In genomic region chr17:35044904-35045806, GRCm38 (mm10) we compare ENCODE assay signal across 9 mouse cellular contexts. TPM values are rescaled to one million over a fixed set of nuclear protein-coding genes. Genes with fewer than 3 reads are reported as not detected.
A peak's percentile ranks its signal among the peaks of the same experiment; 100 is the strongest.
DNase-seq lines count a peak whose midpoint lies in the region; ATAC-seq and TF ChIP-seq lines count a peak whose summit lies in the region.
"Had no signal": no experiment of that assay in that cellular context is flagged by ENCODE, and none has a peak within 500 bp of the region (broad histone marks: within the 10 kb centered on the region; RNA-seq: fewer than 3 reads in every experiment).

No protein-coding gene starts in this region.

- peak overlapping the region; percentile 88; the same call in 1 of the 2 replicates for H3K9ac ChIP-seq in heart, embryonic 15.5 days
- no peak overlapping the region for H3K9ac ChIP-seq in hindbrain, embryonic 16.5 days (ENCODE audit: low read depth, low read length)
- H3K9ac ChIP-seq in midbrain, embryonic 14.5 days (replicated peaks; ENCODE audit: low read length): no peak overlapping the region; the same call in 1 of the 2 replicates

- peak overlapping the region; percentile 72 for H3K4me3 ChIP-seq in heart, embryonic 15.5 days
- peak overlapping the region; percentile 65 for H3K4me3 ChIP-seq in bone marrow macrophage, adult 2 months (ENCODE audit: insufficient read depth, low read length)
- no peak overlapping the region; the same call in 1 of the 2 replicates for H3K4me3 ChIP-seq in hindbrain, embryonic 16.5 days (ENCODE audit: low read length)
- H3K4me3 ChIP-seq in midbrain, embryonic 14.5 days (replicated peaks; ENCODE audit: low read depth, low read length): peak overlapping the region; percentile 51; the same call in 1 of the 2 replicates

- H3K36me3 ChIP-seq in heart, embryonic 15.5 days: no peaks in the 10 kb centered on the region
- no peaks in the 10 kb centered on the region for H3K36me3 ChIP-seq in hindbrain, embryonic 16.5 days (ENCODE audit: control insufficient read depth, insufficient read depth, low read length)
- H3K36me3 ChIP-seq in midbrain, embryonic 14.5 days (ENCODE audit: control insufficient read depth, insufficient read depth, low read length): no peaks in the 10 kb centered on the region

- H3K4me2 ChIP-seq in heart, embryonic 15.5 days: peak overlapping the region; percentile 99
- H3K4me2 ChIP-seq in hindbrain, embryonic 16.5 days (ENCODE audit: low read length): peak overlapping the region; percentile 96
- peak overlapping the region; percentile 91 for H3K4me2 ChIP-seq in midbrain, embryonic 14.5 days (ENCODE audit: low read length)

- H3K9me3 ChIP-seq in heart, embryonic 15.5 days (replicated peaks): no peaks in the 10 kb centered on the region
- H3K9me3 ChIP-seq in hindbrain, embryonic 16.5 days (ENCODE audit: control insufficient read depth, low read length): no peaks in the 10 kb centered on the region
- no peaks in the 10 kb centered on the region for H3K9me3 ChIP-seq in midbrain, embryonic 14.5 days (ENCODE audit: control insufficient read depth, low read length)

- no peak for TF ChIP-seq CTCF in bone marrow macrophage, adult 2 months (IDR thresholded peaks at IDR 0.05; ENCODE audit: low read depth, low read length)

- ATAC-seq in heart, embryonic 15.5 days (replicated peaks; ENCODE audit: insufficient number of reproducible peaks, insufficient read depth, low FRiP score, low read depth): no peak
- no peak for ATAC-seq in hindbrain, embryonic 16.5 days
- ATAC-seq in midbrain, embryonic 14.5 days (ENCODE audit: low FRiP score, low TSS enrichment): no peak
- no peak for ATAC-seq in megakaryocyte-erythroid progenitor cell, adult 5-6 weeks (replicated peaks; ENCODE audit: low FRiP score, low TSS enrichment, poor library complexity, severe bottlenecking)

- H3K27ac ChIP-seq in heart, embryonic 15.5 days: peak overlapping the region; percentile 95
- H3K27ac ChIP-seq in bone marrow macrophage, adult 2 months (ENCODE audit: insufficient read depth, low read depth, low read length): peak overlapping the region; percentile 85
- no peak overlapping the region for H3K27ac ChIP-seq in hindbrain, embryonic 16.5 days (ENCODE audit: low read depth, low read length)
- no peak overlapping the region for H3K27ac ChIP-seq in midbrain, embryonic 14.5 days (replicated peaks; ENCODE audit: low read depth, low read length)

- peaks cover 45% of the 10 kb centered on the region for H3K4me1 ChIP-seq in heart, embryonic 15.5 days (replicated peaks)
- peaks cover 50% of the 10 kb centered on the region for H3K4me1 ChIP-seq in bone marrow macrophage, adult 2 months (ENCODE audit: control insufficient read depth, insufficient read depth, low read length)
- peaks cover 4% of the 10 kb centered on the region for H3K4me1 ChIP-seq in hindbrain, embryonic 16.5 days (ENCODE audit: control insufficient read depth, insufficient read depth, low read depth, low read length)
- peaks cover 16% of the 10 kb centered on the region for H3K4me1 ChIP-seq in midbrain, embryonic 14.5 days (ENCODE audit: control insufficient read depth, insufficient read depth, low read length)

- 52% methylated on average over 7 of the region's 7 CpGs for WGBS in heart, embryonic 15.5 days
- 89% methylated on average over 7 of the region's 7 CpGs for WGBS in hindbrain, embryonic 16.5 days
- WGBS in midbrain, embryonic 14.5 days: 92% methylated on average over 7 of the region's 7 CpGs

- no peak for TF ChIP-seq POLR2A in bone marrow macrophage, adult 2 months (IDR thresholded peaks at IDR 0.05; ENCODE audit: borderline replicate concordance, low read depth, low read length)

- intact Hi-C loops in heart, postnatal 10 days (cut with DNase I): loop anchor here (2.0 kb wide), 1 partner anchor 16 kb away; the partner anchor contains the start of gene Sapcd1

- H3K27me3 ChIP-seq in heart, embryonic 15.5 days: no peaks in the 10 kb centered on the region
- H3K27me3 ChIP-seq in hindbrain, embryonic 16.5 days (replicated peaks; ENCODE audit: control insufficient read depth, insufficient read depth, low read length): no peaks in the 10 kb centered on the region
- no peaks in the 10 kb centered on the region for H3K27me3 ChIP-seq in midbrain, embryonic 14.5 days (ENCODE audit: control insufficient read depth, insufficient read depth, low read length)

- no peak for DNase-seq in heart, postnatal 10 days
- DNase-seq in midbrain, embryonic 14.5 days: no peak
- no peak for DNase-seq in spleen, adult 12 weeks (ENCODE audit: low spot score)
- DNase-seq in adrenal gland, adult 2 months: no peak
- DNase-seq: thymus, postnatal 25 days had no signal

RNA-seq across cellular contexts. Expression of gene Msh5, which starts 1.4 kb away (rescaled TPM):
- 2.7 and 3.8 TPM in 2 replicates for polyA plus RNA-seq in heart, embryonic 15.5 days (2015; fragmentation: Nextera tagmentation; extraction: Ambion mirVana)
- total RNA-seq in heart, postnatal 10 days (2021): 1 to 10 TPM; 2.0 TPM
- 2.4 and 3.2 TPM in 2 replicates for polyA plus RNA-seq in bone marrow macrophage, adult 2 months (2012; ENCODE audit: insufficient read depth, insufficient read length, missing spikeins)
- 1.8 and 2.5 TPM in 2 replicates for polyA plus RNA-seq in hindbrain, embryonic 16.5 days (2015; fragmentation: Nextera tagmentation; extraction: Ambion mirVana)
- 2.1 and 2.8 TPM in 2 replicates for polyA plus RNA-seq in midbrain, embryonic 14.5 days (2014; fragmentation: Nextera tagmentation; extraction: Ambion mirVana)
- total RNA-seq in adrenal gland, adult 2 months (2021): under 1 TPM; 0.75 to 0.93 TPM
- 1.3 and 1.7 TPM in 2 replicates for polyA plus RNA-seq in adrenal gland, adult 2 months (2012; rRNA removed)
- 10.0 and 10.6 TPM in 2 replicates for total RNA-seq in megakaryocyte-erythroid progenitor cell, adult 5-6 weeks (2014; fragmentation: Nextera tagmentation)
- 2.4 and 3.1 TPM in 2 replicates for total RNA-seq in megakaryocyte-erythroid progenitor cell, adult 5-6 weeks (2017)

RNA-seq across cellular contexts. Expression of gene Clic1, which starts 4.6 kb away (rescaled TPM):
- 307 and 332 TPM in 2 replicates for polyA plus RNA-seq in heart, embryonic 15.5 days (2015; fragmentation: Nextera tagmentation; extraction: Ambion mirVana)
- 100 to 1,000 TPM; 115 to 118 TPM for total RNA-seq in heart, postnatal 10 days (2021)
- polyA plus RNA-seq in bone marrow macrophage, adult 2 months (2012; ENCODE audit: insufficient read depth, insufficient read length, missing spikeins): 357 and 381 TPM in 2 replicates
- polyA plus RNA-seq in hindbrain, embryonic 16.5 days (2015; fragmentation: Nextera tagmentation; extraction: Ambion mirVana): 85.2 and 88.5 TPM in 2 replicates
- 17.7 and 22.8 TPM in 2 replicates for polyA plus RNA-seq in midbrain, embryonic 14.5 days (2014; fragmentation: Nextera tagmentation; extraction: Ambion mirVana)
- total RNA-seq in adrenal gland, adult 2 months (2021): 100 to 1,000 TPM in 1 of 2 experiments, 10 to 100 TPM in 1; 80.8 to 136 TPM
- polyA plus RNA-seq in adrenal gland, adult 2 months (2012; rRNA removed): 62.2 and 64.1 TPM in 2 replicates
- 126 and 137 TPM in 2 replicates for total RNA-seq in megakaryocyte-erythroid progenitor cell, adult 5-6 weeks (2014; fragmentation: Nextera tagmentation)
- 137 and 183 TPM in 2 replicates for total RNA-seq in megakaryocyte-erythroid progenitor cell, adult 5-6 weeks (2017)

RNA-seq across cellular contexts. Expression of gene Ddah2, which starts 13.7 kb away (rescaled TPM):
- 168 and 202 TPM in 2 replicates for polyA plus RNA-seq in heart, embryonic 15.5 days (2015; fragmentation: Nextera tagmentation; extraction: Ambion mirVana)
- total RNA-seq in heart, postnatal 10 days (2021): 10 to 100 TPM; 84.5 to 86.1 TPM
- polyA plus RNA-seq in bone marrow macrophage, adult 2 months (2012; ENCODE audit: insufficient read depth, insufficient read length, missing spikeins): 9.0 and 10.9 TPM in 2 replicates
- 338 and 363 TPM in 2 replicates for polyA plus RNA-seq in hindbrain, embryonic 16.5 days (2015; fragmentation: Nextera tagmentation; extraction: Ambion mirVana)
- 375 and 392 TPM in 2 replicates for polyA plus RNA-seq in midbrain, embryonic 14.5 days (2014; fragmentation: Nextera tagmentation; extraction: Ambion mirVana)
- 10 to 100 TPM in 1 of 2 experiments, 1 to 10 TPM in 1; 7.2 to 26.6 TPM for total RNA-seq in adrenal gland, adult 2 months (2021)
- polyA plus RNA-seq in adrenal gland, adult 2 months (2012; rRNA removed): 25.9 and 35.6 TPM in 2 replicates
- total RNA-seq in megakaryocyte-erythroid progenitor cell, adult 5-6 weeks (2014; fragmentation: Nextera tagmentation): 2.7 and 7.6 TPM in 2 replicates
- 4.6 and 21.4 TPM in 2 replicates for total RNA-seq in megakaryocyte-erythroid progenitor cell, adult 5-6 weeks (2017)

RNA-seq across cellular contexts. Expression of gene Sapcd1, which starts 17.3 kb away (rescaled TPM):
- polyA plus RNA-seq in heart, embryonic 15.5 days (2015; fragmentation: Nextera tagmentation; extraction: Ambion mirVana): 1.4 and 2.8 TPM in 2 replicates
- total RNA-seq in heart, postnatal 10 days (2021): under 1 TPM in 1 of 2 experiments, not detected in 1; 0.38 TPM
- not detected in 2 replicates for polyA plus RNA-seq in bone marrow macrophage, adult 2 months (2012; ENCODE audit: insufficient read depth, insufficient read length, missing spikeins)
- 1.7 TPM in 2 replicates for polyA plus RNA-seq in hindbrain, embryonic 16.5 days (2015; fragmentation: Nextera tagmentation; extraction: Ambion mirVana)
- polyA plus RNA-seq in midbrain, embryonic 14.5 days (2014; fragmentation: Nextera tagmentation; extraction: Ambion mirVana): 2.0 and 2.2 TPM in 2 replicates
- under 1 TPM in 1 of 2 experiments, not detected in 1; 0.79 TPM for total RNA-seq in adrenal gland, adult 2 months (2021)
- 0.83 and 2.0 TPM in 2 replicates for polyA plus RNA-seq in adrenal gland, adult 2 months (2012; rRNA removed)
- 9.4 and 14.7 TPM in 2 replicates for total RNA-seq in megakaryocyte-erythroid progenitor cell, adult 5-6 weeks (2014; fragmentation: Nextera tagmentation)
- total RNA-seq in megakaryocyte-erythroid progenitor cell, adult 5-6 weeks (2017): 4.2 TPM in 1 of 2 replicates, not detected in the other

RNA-seq across cellular contexts. Expression of gene Ly6g6c, which starts 20.0 kb away (rescaled TPM):
- 0.14 TPM in 1 of 2 replicates, not detected in the other for polyA plus RNA-seq in heart, embryonic 15.5 days (2015; fragmentation: Nextera tagmentation; extraction: Ambion mirVana)
- total RNA-seq in heart, postnatal 10 days (2021): not detected
- not detected in 2 replicates for polyA plus RNA-seq in bone marrow macrophage, adult 2 months (2012; ENCODE audit: insufficient read depth, insufficient read length, missing spikeins)
- polyA plus RNA-seq in hindbrain, embryonic 16.5 days (2015; fragmentation: Nextera tagmentation; extraction: Ambion mirVana): not detected in 2 replicates
- polyA plus RNA-seq in midbrain, embryonic 14.5 days (2014; fragmentation: Nextera tagmentation; extraction: Ambion mirVana): not detected in 2 replicates
- not detected for total RNA-seq in adrenal gland, adult 2 months (2021)
- not detected in 2 replicates for polyA plus RNA-seq in adrenal gland, adult 2 months (2012; rRNA removed)
- not detected in 2 replicates for total RNA-seq in megakaryocyte-erythroid progenitor cell, adult 5-6 weeks (2014; fragmentation: Nextera tagmentation)
- total RNA-seq in megakaryocyte-erythroid progenitor cell, adult 5-6 weeks (2017): not detected in 2 replicates

Comparison
In these comparisons a context has a peak if more than half of its experiments do, and no peak if none do; other contexts are left out.
1. H3K27ac ChIP-seq: peak in heart, embryonic 15.5 days (single experiment) and bone marrow macrophage, adult 2 months (single experiment); none in hindbrain, embryonic 16.5 days (single experiment) and midbrain, embryonic 14.5 days (single experiment).
2. Peak in every context shown above with its lines, with median percentiles within 50 percentile points of each other: H3K4me2 ChIP-seq.